Mouse (Mus musculus): ENCODE results near the gene Tcap. TPM values are rescaled to one million over a fixed set of nuclear protein-coding genes. Genes with fewer than 3 reads are reported as not detected.

Gene Tcap
- polyA plus RNA-seq, 1 experiment from 2014 or later: 0.17 TPM

- Histone ChIP-seq H3K36me3 (no peaks in the 10 kb centered on the region), H3K4me3 (no peak overlapping the region), H3K27ac (no peak overlapping the region), H3K9me3 (no peaks in the 10 kb centered on the region), H3K4me1 (replicated peaks) (peaks cover 61% of the 10 kb centered on the region), H3K27me3 (ENCODE audit: insufficient read depth, poor library complexity, severe bottlenecking) (peaks cover 98% of the 10 kb centered on the region)
- 78% methylated on average over 10 of the region's 10 CpGs for WGBS
- no peak for DNase-seq (ENCODE audit: low spot score)
Observed at GRCm38 (mm10) chr11:98388282-98388681, 4.7 kb downstream of the Tcap start.

GRCm38 (mm10) chr11:98389221-98389780 lies 5.7 kb downstream of the Tcap start:
- Histone ChIP-seq H3K27ac (no peak overlapping the region; the same call in 1 of the 2 replicates), H3K36me3 (no peaks in the 10 kb centered on the region), H3K4me3 (no peak overlapping the region), H3K9me3 (no peaks in the 10 kb centered on the region), H3K27me3 (ENCODE audit: insufficient read depth, poor library complexity, severe bottlenecking) (peaks cover 91% of the 10 kb centered on the region), H3K4me1 (replicated peaks) (peaks cover 55% of the 10 kb centered on the region)
- WGBS: 23% methylated on average over 9 of the region's 9 CpGs
- DNase-seq (ENCODE audit: low spot score): peak; percentile 52

- no peak for DNase-seq (ENCODE audit: low spot score)
- H3K4me3 ChIP-seq: no peak overlapping the region
- H3K4me1 ChIP-seq (replicated peaks): peaks cover 54% of the 10 kb centered on the region
- H3K36me3 ChIP-seq: no peaks in the 10 kb centered on the region
- 70% methylated on average over 12 of the region's 12 CpGs for WGBS
- peaks cover 83% of the 10 kb centered on the region for H3K27me3 ChIP-seq (ENCODE audit: insufficient read depth, poor library complexity, severe bottlenecking)
- no peak overlapping the region for H3K27ac ChIP-seq
- no peaks in the 10 kb centered on the region for H3K9me3 ChIP-seq
Observed at GRCm38 (mm10) chr11:98390141-98390540, 6.5 kb downstream of the Tcap start.

GRCm38 (mm10) chr11:98392034-98392433 lies 8.4 kb downstream of the Tcap start:
- Histone ChIP-seq H3K27me3 (ENCODE audit: insufficient read depth, poor library complexity, severe bottlenecking) (peaks cover 64% of the 10 kb centered on the region), H3K9me3 (no peaks in the 10 kb centered on the region), H3K4me3 (no peak overlapping the region), H3K36me3 (no peaks in the 10 kb centered on the region), H3K27ac (no peak overlapping the region), H3K4me1 (replicated peaks) (peaks cover 47% of the 10 kb centered on the region)
- DNase-seq (ENCODE audit: low spot score): no peak
- WGBS: 15% methylated on average over 8 of the region's 8 CpGs

- Histone ChIP-seq H3K4me3 (no peak overlapping the region), H3K4me1 (replicated peaks) (peaks cover 43% of the 10 kb centered on the region), H3K9me3 (no peaks in the 10 kb centered on the region), H3K27ac (peak overlapping the region; percentile 47; the same call in 1 of the 2 replicates), H3K27me3 (ENCODE audit: insufficient read depth, poor library complexity, severe bottlenecking) (peaks cover 58% of the 10 kb centered on the region), H3K36me3 (no peaks in the 10 kb centered on the region)
- 50% methylated on average over 4 of the region's 4 CpGs for WGBS
- no peak for DNase-seq (ENCODE audit: low spot score)
Observed at GRCm38 (mm10) chr11:98392645-98393044, 9.0 kb downstream of the Tcap start.

- DNase-seq (ENCODE audit: low spot score): no peak
- Histone ChIP-seq H3K27me3 (ENCODE audit: insufficient read depth, poor library complexity, severe bottlenecking) (peaks cover 51% of the 10 kb centered on the region), H3K4me3 (no peak overlapping the region), H3K4me1 (replicated peaks) (peaks cover 36% of the 10 kb centered on the region), H3K27ac (peak overlapping the region; percentile 45; the same call in 1 of the 2 replicates), H3K36me3 (no peaks in the 10 kb centered on the region), H3K9me3 (no peaks in the 10 kb centered on the region)
- 71% methylated on average over 6 of the region's 6 CpGs for WGBS
Observed at GRCm38 (mm10) chr11:98393317-98393716, 9.7 kb downstream of the Tcap start.

- Histone ChIP-seq H3K4me3 (no peak overlapping the region), H3K27ac (no peak overlapping the region), H3K9me3 (no peaks in the 10 kb centered on the region), H3K36me3 (no peaks in the 10 kb centered on the region), H3K27me3 (ENCODE audit: insufficient read depth, poor library complexity, severe bottlenecking) (peaks cover 41% of the 10 kb centered on the region), H3K4me1 (replicated peaks) (peaks cover 27% of the 10 kb centered on the region)
- WGBS: 57% methylated on average over 6 of the region's 6 CpGs
- DNase-seq (ENCODE audit: low spot score): no peak
Observed at GRCm38 (mm10) chr11:98394301-98394700, 10.7 kb downstream of the Tcap start.

GRCm38 (mm10) chr11:98395041-98395440 lies 11.4 kb downstream of the Tcap start:
- 66% methylated on average over 4 of the region's 4 CpGs for WGBS
- Histone ChIP-seq H3K27me3 (ENCODE audit: insufficient read depth, poor library complexity, severe bottlenecking) (peaks cover 35% of the 10 kb centered on the region), H3K9me3 (no peaks in the 10 kb centered on the region), H3K36me3 (no peaks in the 10 kb centered on the region), H3K4me1 (replicated peaks) (peaks cover 32% of the 10 kb centered on the region), H3K4me3 (no peak overlapping the region), H3K27ac (no peak overlapping the region)
- no peak for DNase-seq (ENCODE audit: low spot score)

GRCm38 (mm10) chr11:98397946-98398345 lies 14.3 kb downstream of the Tcap start:
- H3K36me3 ChIP-seq: no peaks in the 10 kb centered on the region
- H3K27me3 ChIP-seq (ENCODE audit: insufficient read depth, poor library complexity, severe bottlenecking): peaks cover 6% of the 10 kb centered on the region
- H3K4me1 ChIP-seq (replicated peaks): peaks cover 29% of the 10 kb centered on the region
- 91% methylated on average over 7 of the region's 7 CpGs for WGBS
- no peaks in the 10 kb centered on the region for H3K9me3 ChIP-seq
- no peak overlapping the region for H3K4me3 ChIP-seq
- H3K27ac ChIP-seq: no peak overlapping the region
- DNase-seq (ENCODE audit: low spot score): no peak

GRCm38 (mm10) chr11:98400161-98400726 lies 16.6 kb downstream of the Tcap start, which contains the start of gene Pgap3:
Pgap3 (minus strand) TSS chr11:98400490.
- H3K4me1 ChIP-seq (replicated peaks): peaks cover 20% of the 10 kb centered on the region
- H3K27me3 ChIP-seq (ENCODE audit: insufficient read depth, poor library complexity, severe bottlenecking): no peaks in the 10 kb centered on the region; the same call in 1 of the 2 replicates
- peak; percentile 92 for DNase-seq (ENCODE audit: low spot score)
- no peaks in the 10 kb centered on the region for H3K36me3 ChIP-seq
- WGBS: under 1% methylated on average over 40 of the region's 40 CpGs
- peak within 1 kb of the TSS; percentile 71 for H3K4me3 ChIP-seq
- H3K27ac ChIP-seq: peak within 1 kb of the TSS; percentile 97
- no peaks in the 10 kb centered on the region for H3K9me3 ChIP-seq

- Histone ChIP-seq H3K9me3 (no peaks in the 10 kb centered on the region), H3K4me1 (replicated peaks) (peaks cover 20% of the 10 kb centered on the region), H3K36me3 (no peaks in the 10 kb centered on the region), H3K27ac (peak overlapping the region; percentile 97), H3K4me3 (peak overlapping the region; percentile 71), H3K27me3 (ENCODE audit: insufficient read depth, poor library complexity, severe bottlenecking) (no peaks in the 10 kb centered on the region; the same call in 1 of the 2 replicates)
- no peak for DNase-seq (ENCODE audit: low spot score)
- 59% methylated on average over 3 of the region's 3 CpGs for WGBS
Observed at GRCm38 (mm10) chr11:98400816-98401215, 17.2 kb downstream of the Tcap start.

GRCm38 (mm10) chr11:98406621-98407020 lies 23.0 kb downstream of the Tcap start:
- H3K4me3 ChIP-seq: no peak overlapping the region
- H3K4me1 ChIP-seq (replicated peaks): peaks cover 21% of the 10 kb centered on the region
- no peak overlapping the region for H3K27ac ChIP-seq
- H3K36me3 ChIP-seq: no peaks in the 10 kb centered on the region
- 73% methylated on average over 6 of the region's 6 CpGs for WGBS
- H3K27me3 ChIP-seq (ENCODE audit: insufficient read depth, poor library complexity, severe bottlenecking): peaks cover 23% of the 10 kb centered on the region
- DNase-seq (ENCODE audit: low spot score): no peak
- H3K9me3 ChIP-seq: no peaks in the 10 kb centered on the region

GRCm38 (mm10) chr11:98408872-98409271 lies 25.3 kb downstream of the Tcap start:
- Histone ChIP-seq H3K4me3 (peak overlapping the region; percentile 27), H3K4me1 (replicated peaks) (peaks cover 44% of the 10 kb centered on the region), H3K9me3 (no peaks in the 10 kb centered on the region), H3K27me3 (ENCODE audit: insufficient read depth, poor library complexity, severe bottlenecking) (peaks cover 39% of the 10 kb centered on the region), H3K27ac (peak overlapping the region; percentile 66), H3K36me3 (no peaks in the 10 kb centered on the region)
- 37% methylated on average over 8 of the region's 8 CpGs for WGBS
- no peak for DNase-seq (ENCODE audit: low spot score)

Measured in hindbrain, embryonic 10.5 days (tissue).